Comparison of ENCODE assay signal across 28 mouse cellular contexts in genomic region chrX:160603316-160603715, GRCm38 (mm10).
DNase-seq lines count a peak whose midpoint lies in the region; ATAC-seq and TF ChIP-seq lines count a peak whose summit lies in the region.
"Had no signal": no experiment of that assay in that cellular context is flagged by ENCODE, and none has a peak within 500 bp of the region (broad histone marks: within the 10 kb centered on the region; RNA-seq: fewer than 3 reads in every experiment).

No protein-coding gene starts in this region.

- TF ChIP-seq POLR2A in cortical plate, adult 2 months (IDR thresholded peaks at IDR 0.05; ENCODE audit: extremely low read depth, insufficient read depth, low read length) = no peak

- no peak for TF ChIP-seq CTCF in cortical plate, adult 2 months (IDR thresholded peaks at IDR 0.05; ENCODE audit: extremely low read depth, insufficient read depth, low read length)

- peaks cover 70% of the 10 kb centered on the region for H3K4me1 ChIP-seq in heart, embryonic 13.5 days
- peaks cover 7% of the 10 kb centered on the region; the same call in 1 of the 2 replicates for H3K4me1 ChIP-seq in heart, embryonic 11.5 days (ENCODE audit: control insufficient read depth, insufficient read depth, low read length)
- no peaks in the 10 kb centered on the region for H3K4me1 ChIP-seq in intestine, embryonic 14.5 days (replicated peaks; ENCODE audit: control insufficient read depth, insufficient read depth, low read length)
- no peaks in the 10 kb centered on the region for H3K4me1 ChIP-seq in intestine, embryonic 16.5 days (ENCODE audit: control insufficient read depth, insufficient read depth, low read length)
- H3K4me1 ChIP-seq in cortical plate, adult 2 months (ENCODE audit: control insufficient read depth, insufficient read depth, low read length) = peaks cover 9% of the 10 kb centered on the region
- H3K4me1 ChIP-seq: intestine, embryonic 15.5 days; megakaryocyte, embryonic 14.5 days; stomach, embryonic 15.5 days had no signal

- H3K36me3 ChIP-seq in heart, embryonic 13.5 days = no peaks in the 10 kb centered on the region
- H3K36me3 ChIP-seq in heart, embryonic 11.5 days (ENCODE audit: control insufficient read depth, insufficient read depth, low read length) = no peaks in the 10 kb centered on the region
- H3K36me3 ChIP-seq in intestine, embryonic 14.5 days (ENCODE audit: control insufficient read depth, insufficient read depth, low read length) = no peaks in the 10 kb centered on the region
- no peaks in the 10 kb centered on the region for H3K36me3 ChIP-seq in intestine, embryonic 16.5 days (ENCODE audit: control insufficient read depth, insufficient read depth, low read length)
- H3K36me3 ChIP-seq: heart, embryonic 10.5 days; intestine, embryonic 15.5 days; limb, embryonic 13.5 days; lung, embryonic 15.5 days; midbrain, embryonic 12.5 days; neural tube, embryonic 13.5 days; stomach, embryonic 15.5 days had no signal

- no peak for DNase-seq in intestine, embryonic 14.5 days (ENCODE audit: low spot score)
- DNase-seq in adrenal gland, postnatal 10 days = peak; percentile 31
- no peak for DNase-seq in urinary bladder, postnatal 36 days (ENCODE audit: low spot score in 2 of 2)
- DNase-seq in ovary, postnatal 36 days (ENCODE audit: low spot score) = no peak
- DNase-seq: cerebellum, adult 2 months; cerebellum, postnatal 25 days; gastrocnemius, postnatal 14 days; kidney, adult 8-10 months; kidney, postnatal 10 days; lung, postnatal 4 days; retina, postnatal 1 day; thymus, postnatal 14 days had no signal

- no peaks in the 10 kb centered on the region for H3K9me3 ChIP-seq in heart, embryonic 13.5 days
- no peaks in the 10 kb centered on the region for H3K9me3 ChIP-seq in heart, embryonic 11.5 days (replicated peaks; ENCODE audit: control insufficient read depth, low read length)
- H3K9me3 ChIP-seq in intestine, embryonic 14.5 days (ENCODE audit: control insufficient read depth, low read length) = no peaks in the 10 kb centered on the region
- no peaks in the 10 kb centered on the region for H3K9me3 ChIP-seq in intestine, embryonic 16.5 days (ENCODE audit: control insufficient read depth, low read length)
- H3K9me3 ChIP-seq: forebrain, embryonic 13.5 days; heart, embryonic 10.5 days; intestine, embryonic 15.5 days; limb, embryonic 13.5 days; lung, embryonic 15.5 days; megakaryocyte, embryonic 14.5 days; midbrain, embryonic 12.5 days; neural tube, embryonic 13.5 days; stomach, embryonic 15.5 days had no signal

- no peak for ATAC-seq in heart, embryonic 13.5 days (ENCODE audit: extremely low read depth, insufficient number of reproducible peaks, low FRiP score, low TSS enrichment)
- no peak for ATAC-seq in heart, embryonic 11.5 days (replicated peaks; ENCODE audit: insufficient number of reproducible peaks, low FRiP score, low TSS enrichment)
- ATAC-seq in intestine, embryonic 14.5 days (replicated peaks; ENCODE audit: low FRiP score, low TSS enrichment, low read depth) = 0 out of 2 replicates have a peak, but pooled peaks have one; percentile 28
- no peak for ATAC-seq in intestine, embryonic 16.5 days
- ATAC-seq: hindbrain, embryonic 16.5 days had no signal

- no peak overlapping the region for H3K4me3 ChIP-seq in heart, embryonic 13.5 days
- H3K4me3 ChIP-seq in heart, embryonic 11.5 days (ENCODE audit: low read depth, low read length) = no peak overlapping the region
- no peak overlapping the region for H3K4me3 ChIP-seq in intestine, embryonic 14.5 days (ENCODE audit: low read depth, low read length)
- no peak overlapping the region for H3K4me3 ChIP-seq in intestine, embryonic 16.5 days (ENCODE audit: low read length)
- H3K4me3 ChIP-seq in cortical plate, adult 2 months (ENCODE audit: insufficient read depth, low read length) = no peak overlapping the region
- H3K4me3 ChIP-seq: forebrain, embryonic 13.5 days; heart, embryonic 10.5 days; intestine, embryonic 15.5 days; limb, embryonic 13.5 days; lung, embryonic 15.5 days; megakaryocyte, embryonic 14.5 days; midbrain, embryonic 12.5 days; neural tube, embryonic 13.5 days; stomach, embryonic 15.5 days had no signal

- H3K27me3 ChIP-seq in heart, embryonic 13.5 days (replicated peaks) = peaks cover 5% of the 10 kb centered on the region; the same call in 1 of the 2 replicates
- H3K27me3 ChIP-seq in heart, embryonic 11.5 days (ENCODE audit: control insufficient read depth, insufficient read depth, low read length) = no peaks in the 10 kb centered on the region; the same call in 1 of the 2 replicates
- 0 out of 2 replicates have a peak, but pooled peaks cover 6% of the 10 kb centered on the region for H3K27me3 ChIP-seq in intestine, embryonic 14.5 days (replicated peaks; ENCODE audit: control insufficient read depth, insufficient read depth, low read length)
- 0 out of 2 replicates have a peak, but pooled peaks cover 2% of the 10 kb centered on the region for H3K27me3 ChIP-seq in intestine, embryonic 16.5 days (replicated peaks; ENCODE audit: control insufficient read depth, insufficient read depth, low read length)
- H3K27me3 ChIP-seq: lung, embryonic 15.5 days; Patski; stomach, embryonic 15.5 days had no signal

- 76% methylated on average over 2 of the region's 2 CpGs for WGBS in heart, embryonic 13.5 days
- 81% methylated on average over 2 of the region's 2 CpGs for WGBS in heart, embryonic 11.5 days (ENCODE audit: insufficient replicate concordance)
- 94% methylated on average over 2 of the region's 2 CpGs for WGBS in intestine, embryonic 14.5 days
- WGBS in intestine, embryonic 16.5 days = 73% methylated on average over 2 of the region's 2 CpGs

- H3K4me2 ChIP-seq in heart, embryonic 13.5 days = no peak overlapping the region
- no peak overlapping the region for H3K4me2 ChIP-seq in heart, embryonic 11.5 days
- H3K4me2 ChIP-seq in intestine, embryonic 14.5 days (ENCODE audit: low read length) = no peak overlapping the region
- H3K4me2 ChIP-seq in intestine, embryonic 16.5 days (ENCODE audit: low read depth, low read length) = no peak overlapping the region
- H3K4me2 ChIP-seq: forebrain, embryonic 13.5 days; intestine, embryonic 15.5 days; limb, embryonic 13.5 days; liver, embryonic 11.5 days; lung, embryonic 15.5 days; midbrain, embryonic 12.5 days; neural tube, embryonic 13.5 days; stomach, embryonic 15.5 days had no signal

- peak overlapping the region; percentile 77 for H3K27ac ChIP-seq in heart, embryonic 13.5 days (replicated peaks)
- no peak overlapping the region for H3K27ac ChIP-seq in heart, embryonic 11.5 days (ENCODE audit: low read depth, low read length)
- no peak overlapping the region for H3K27ac ChIP-seq in intestine, embryonic 14.5 days (ENCODE audit: low read depth)
- H3K27ac ChIP-seq in intestine, embryonic 16.5 days (ENCODE audit: low read length) = no peak overlapping the region
- 0 out of 2 replicates have a peak overlapping the region, but pooled peaks have one; percentile 69 for H3K27ac ChIP-seq in cortical plate, adult 2 months (ENCODE audit: insufficient read depth, low read length)
- H3K27ac ChIP-seq: intestine, embryonic 15.5 days; limb, embryonic 13.5 days; lung, embryonic 15.5 days; midbrain, embryonic 12.5 days; neural tube, embryonic 13.5 days; stomach, embryonic 15.5 days had no signal

- no peak overlapping the region for H3K9ac ChIP-seq in heart, embryonic 13.5 days
- H3K9ac ChIP-seq in heart, embryonic 11.5 days (ENCODE audit: low read depth, low read length) = no peak overlapping the region
- H3K9ac ChIP-seq in intestine, embryonic 14.5 days (ENCODE audit: low read length) = no peak overlapping the region
- H3K9ac ChIP-seq in intestine, embryonic 16.5 days (ENCODE audit: low read depth, low read length) = no peak overlapping the region
- H3K9ac ChIP-seq: forebrain, embryonic 13.5 days; intestine, embryonic 15.5 days; limb, embryonic 13.5 days; lung, embryonic 15.5 days; midbrain, embryonic 12.5 days; neural tube, embryonic 13.5 days; stomach, embryonic 15.5 days had no signal

Comparison
In these comparisons a context has a peak if more than half of its experiments do, and no peak if none do; other contexts are left out.
1. H3K27ac ChIP-seq: peak in heart, embryonic 13.5 days (single experiment) and cortical plate, adult 2 months (single experiment); none in heart, embryonic 11.5 days (single experiment), intestine, embryonic 14.5 days (single experiment) and intestine, embryonic 16.5 days (single experiment).